Mouse (Mus musculus) retina, embryonic 14.5 days (tissue): ENCODE data around the gene Tnip1.
"Not testable (repeated sequence)": the region's sequence is repeated elsewhere in the genome, so short reads cannot be mapped to it uniquely, and the experiment has no call there.

Experiments
- DNase-seq: peaks from one replicate; pipeline ENCODE4 v3.0.0-alpha.2; 2015; ENCODE audit warnings: low spot score

Gene Tnip1

GRCm38 (mm10) chr11:54909273-54909672 is 53.4 kb downstream of the Tnip1 start:
- no peak for DNase-seq

- no peak for DNase-seq
These were observed 55.5 kb downstream of the Tnip1 start for GRCm38 (mm10) chr11:54907259-54907658.

GRCm38 (mm10) chr11:54906466-54906865 is 56.3 kb downstream of the Tnip1 start:
- DNase-seq: no peak

GRCm38 (mm10) chr11:54905931-54906330 is 56.8 kb downstream of the Tnip1 start:
- no peak for DNase-seq

GRCm38 (mm10) chr11:54905086-54905485 is 57.6 kb downstream of the Tnip1 start:
- no peak for DNase-seq

- peak; percentile 31 for DNase-seq
These were observed 58.6 kb downstream of the Tnip1 start for GRCm38 (mm10) chr11:54903940-54904706.

- DNase-seq: no peak
These were observed 59.4 kb downstream of the Tnip1 start for GRCm38 (mm10) chr11:54903339-54903738.

GRCm38 (mm10) chr11:54902333-54903323 is 60.1 kb downstream of the Tnip1 start, which contains the start of gene Gpx3:
Gpx3 (plus strand) TSS chr11:54902453.
- DNase-seq: peak; percentile 79

GRCm38 (mm10) chr11:54899657-54900056 is 63.1 kb downstream of the Tnip1 start:
- DNase-seq: no peak

- no peak for DNase-seq
These were observed 65.2 kb downstream of the Tnip1 start for GRCm38 (mm10) chr11:54897470-54897869.

- not testable (repeated sequence) for DNase-seq
These were observed 66.1 kb downstream of the Tnip1 start for GRCm38 (mm10) chr11:54896646-54897045.

- no peak for DNase-seq
These were observed 68.1 kb downstream of the Tnip1 start for GRCm38 (mm10) chr11:54894589-54894988.

- no peak for DNase-seq
These were observed 70.6 kb downstream of the Tnip1 start for GRCm38 (mm10) chr11:54892091-54892490.

GRCm38 (mm10) chr11:54891341-54891740 is 71.4 kb downstream of the Tnip1 start:
- no peak for DNase-seq

- DNase-seq: no peak
These were observed 74.8 kb downstream of the Tnip1 start for GRCm38 (mm10) chr11:54887927-54888326.

GRCm38 (mm10) chr11:54885406-54885805 is 77.3 kb downstream of the Tnip1 start:
- DNase-seq: no peak

GRCm38 (mm10) chr11:54884937-54885336 is 77.8 kb downstream of the Tnip1 start:
- no peak for DNase-seq

- no peak for DNase-seq
These were observed 78.4 kb downstream of the Tnip1 start for GRCm38 (mm10) chr11:54884197-54884828.

- no peak for DNase-seq
These were observed 80.0 kb downstream of the Tnip1 start for GRCm38 (mm10) chr11:54882671-54883070.

GRCm38 (mm10) chr11:54881051-54881474 is 81.7 kb downstream of the Tnip1 start:
- DNase-seq: no peak

- no peak for DNase-seq
These were observed 82.8 kb downstream of the Tnip1 start for GRCm38 (mm10) chr11:54879922-54880321.

- DNase-seq: peak; percentile 82
These were observed 83.3 kb downstream of the Tnip1 start for GRCm38 (mm10) chr11:54879434-54879833.
